Mouse (Mus musculus) ES-Bruce4 (cell line): ENCODE measurements around the gene Gdap1l1. TPM values are rescaled to one million over a fixed set of nuclear protein-coding genes. Genes with fewer than 3 reads are reported as not detected.

Source experiments
- H3K27ac ChIP-seq: 2 replicates; pipeline ENCODE4 v1.5.1; 2012; ENCODE audit warnings: low read length, inconsistent platforms; ENCODE audit not compliant: insufficient read depth
- H3K27me3 ChIP-seq: 2 replicates; pipeline ENCODE4 v1.6.1; 2012; ENCODE audit warnings: mild to moderate bottlenecking, low read length, inconsistent platforms; ENCODE audit not compliant: control insufficient read depth, poor library complexity, insufficient read depth, severe bottlenecking
- H3K36me3 ChIP-seq: 2 replicates; pipeline ENCODE4 v1.6.1; 2012; ENCODE audit warnings: inconsistent platforms, mild to moderate bottlenecking, low read length, moderate library complexity; ENCODE audit not compliant: control insufficient read depth, poor library complexity, insufficient read depth, severe bottlenecking
- H3K4me1 ChIP-seq: one replicate; pipeline ENCODE4 v1.8.1; 2011; ENCODE audit warnings: low read length; ENCODE audit not compliant: control insufficient read depth, insufficient read depth
- H3K4me3 ChIP-seq: 2 replicates; pipeline ENCODE4 v1.5.1; 2011; ENCODE audit warnings: low read depth, mild to moderate bottlenecking, low read length
- H3K9ac ChIP-seq: 2 replicates; pipeline ENCODE4 v1.6.1; 2012; ENCODE audit warnings: low read depth, mild to moderate bottlenecking, inconsistent platforms; ENCODE audit not compliant: poor library complexity, severe bottlenecking
- H3K9me3 ChIP-seq: replicated peaks from 2 replicates; pipeline ENCODE4 v1.6.1; 2012; ENCODE audit warnings: mild to moderate bottlenecking, low read length, inconsistent platforms; ENCODE audit not compliant: control insufficient read depth, poor library complexity, insufficient read depth, severe bottlenecking
- CTCF ChIP-seq: IDR thresholded peaks from one replicate; pipeline ENCODE4 v1.8.1; 2011; ENCODE audit warnings: low read depth, low read length
- EP300 ChIP-seq: IDR thresholded peaks from 2 replicates; pipeline ENCODE4 v1.6.1; 2011; ENCODE audit warnings: low read depth, low read length; ENCODE audit not compliant: insufficient read depth
- POLR2A ChIP-seq: IDR thresholded peaks from one replicate; pipeline ENCODE4 v1.8.1; 2011; ENCODE audit warnings: low read length; ENCODE audit not compliant: insufficient read depth
- polyA plus RNA-seq: library from polyadenylated mRNA; stranded (reverse); fragments of >200 nt; gene quantifications from 2 replicates; pipeline ENCODE4 v1.2.4, GENCODE M21; 2011; ENCODE audit warnings: low read depth; ENCODE audit not compliant: missing spikeins, insufficient read depth, insufficient read length

The Gdap1l1 gene
- polyA plus RNA-seq: 2.4 and 2.7 TPM in 2 replicates

DNA sequence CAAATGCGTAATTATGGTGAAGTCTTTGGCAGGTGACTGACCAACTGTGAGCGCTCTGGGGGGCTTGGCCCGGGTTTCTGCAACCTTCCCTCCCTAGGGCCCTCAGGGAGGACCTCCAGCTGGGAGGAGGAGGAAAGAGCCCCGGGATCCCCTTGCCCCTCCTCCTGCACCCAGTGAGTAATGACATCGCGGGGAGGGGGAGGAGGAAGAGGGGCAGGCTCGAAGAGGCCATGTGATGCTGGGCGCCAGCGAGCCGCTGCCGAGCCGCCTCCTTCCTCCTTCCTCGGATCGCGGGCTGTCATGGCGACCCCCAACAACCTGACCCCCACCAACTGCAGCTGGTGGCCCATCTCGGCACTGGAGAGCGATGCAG, at the start of gene Gdap1l1:
Gene Gdap1l1, plus strand, starts transcription at position 231 of the 373 bp plus-strand sequence.
- Histone ChIP-seq H3K27me3 (no peaks in the 10 kb centered on the region), H3K36me3 (no peaks in the 10 kb centered on the region), H3K9me3 (no peaks in the 10 kb centered on the region), H3K27ac (no peak within 1 kb of the TSS), H3K9ac (no peak within 1 kb of the TSS), H3K4me1 (peaks cover 3% of the 10 kb centered on the region), H3K4me3 (peak within 1 kb of the TSS; percentile 54)
- no peak for TF ChIP-seq EP300
- TF ChIP-seq POLR2A: no peak
- no peak for TF ChIP-seq CTCF

DNA sequence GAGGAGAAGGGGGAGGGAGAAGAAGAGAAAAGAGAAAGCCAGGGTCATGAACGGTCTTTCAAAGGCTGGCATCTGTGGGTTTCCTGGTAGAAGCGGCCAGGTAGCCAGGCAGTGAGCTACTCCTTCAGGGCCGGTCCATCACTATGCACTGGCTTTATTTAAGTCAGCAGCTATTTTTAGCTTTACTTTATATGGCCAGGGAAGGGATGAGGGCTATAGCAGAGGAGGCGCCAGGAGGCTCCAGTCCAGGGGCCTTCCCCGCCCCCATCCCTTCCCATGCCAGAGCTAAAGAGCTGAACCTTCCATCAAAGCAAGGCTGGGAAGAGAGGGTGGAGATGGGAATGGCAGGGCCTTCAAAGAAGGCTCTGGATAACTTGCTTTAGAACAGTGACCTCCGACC, 45.8 kb upstream of the Gdap1l1 start:
- Histone ChIP-seq H3K9ac (no peak overlapping the region), H3K27ac (no peak overlapping the region), H3K4me1 (no peaks in the 10 kb centered on the region), H3K36me3 (no peaks in the 10 kb centered on the region), H3K4me3 (no peak overlapping the region), H3K27me3 (no peaks in the 10 kb centered on the region), H3K9me3 (no peaks in the 10 kb centered on the region)
- TF ChIP-seq CTCF: no peak
- no peak for TF ChIP-seq POLR2A
- TF ChIP-seq EP300: no peak

DNA sequence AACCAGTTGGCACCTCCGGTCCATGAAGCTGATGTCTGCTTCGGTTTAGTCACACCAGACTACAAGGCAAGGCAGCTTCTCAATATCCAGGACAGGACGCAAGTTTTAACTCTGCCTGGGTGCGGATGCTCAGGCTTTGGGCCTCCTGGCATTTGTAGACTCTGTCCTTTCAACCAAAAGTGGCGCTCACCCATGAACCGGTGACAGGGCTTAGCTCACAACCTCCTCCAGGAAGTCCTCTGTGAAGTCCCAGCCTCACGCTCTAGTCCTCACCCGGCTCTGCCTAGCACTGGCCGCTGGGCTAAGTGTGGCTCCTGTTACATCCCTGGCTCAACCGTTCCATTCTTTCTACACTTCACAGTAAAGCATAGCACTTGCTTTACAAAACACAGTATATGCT, 45.0 kb upstream of the Gdap1l1 start:
- H3K27ac ChIP-seq: no peak overlapping the region
- no peaks in the 10 kb centered on the region for H3K36me3 ChIP-seq
- no peaks in the 10 kb centered on the region for H3K27me3 ChIP-seq
- H3K4me1 ChIP-seq: no peaks in the 10 kb centered on the region
- no peaks in the 10 kb centered on the region for H3K9me3 ChIP-seq
- no peak for TF ChIP-seq POLR2A
- TF ChIP-seq CTCF: no peak
- TF ChIP-seq EP300: no peak
- H3K9ac ChIP-seq: no peak overlapping the region
- H3K4me3 ChIP-seq: no peak overlapping the region

DNA sequence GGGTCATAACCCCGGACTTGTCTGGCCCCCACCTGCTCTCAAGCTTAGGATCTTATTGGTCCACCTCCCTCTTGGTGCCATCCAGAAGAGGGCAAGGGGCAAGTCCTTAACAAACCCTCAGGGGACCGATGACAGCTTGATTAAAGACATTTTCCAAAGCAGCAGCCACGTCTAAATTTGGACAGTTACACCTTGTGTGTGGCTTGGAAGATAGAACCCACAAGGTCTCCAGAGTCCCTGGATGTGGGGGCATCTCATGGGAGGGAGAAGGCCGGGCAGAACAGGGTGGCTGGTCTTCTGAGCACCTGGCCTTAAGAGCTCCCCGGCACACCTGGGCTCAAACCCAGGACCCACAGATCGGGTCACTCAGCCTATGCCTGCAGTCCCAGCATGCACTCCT, 44.3 kb upstream of the Gdap1l1 start:
- Histone ChIP-seq H3K36me3 (no peaks in the 10 kb centered on the region), H3K4me1 (no peaks in the 10 kb centered on the region), H3K9me3 (no peaks in the 10 kb centered on the region), H3K9ac (no peak overlapping the region), H3K4me3 (no peak overlapping the region), H3K27me3 (no peaks in the 10 kb centered on the region), H3K27ac (no peak overlapping the region)
- no peak for TF ChIP-seq POLR2A
- TF ChIP-seq CTCF: no peak
- TF ChIP-seq EP300: no peak

DNA sequence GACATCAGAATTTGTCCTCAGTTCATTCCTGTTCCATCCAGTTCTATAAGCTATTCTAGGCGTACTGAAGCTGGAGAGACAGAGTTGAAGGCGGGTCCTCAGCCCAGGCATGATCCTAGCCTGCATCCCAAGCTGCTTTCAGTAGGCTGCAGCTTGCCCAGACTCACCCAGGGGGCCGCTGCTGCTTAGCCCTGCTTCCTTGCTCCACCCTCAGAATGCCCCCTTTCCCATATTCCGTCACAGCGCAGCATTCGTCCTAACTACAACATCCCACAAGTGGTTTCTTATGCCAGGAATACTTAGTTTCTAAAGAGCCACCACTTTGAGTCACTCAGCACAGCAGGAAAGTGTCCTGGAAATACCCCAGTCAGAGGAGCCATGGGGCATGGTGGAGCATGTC, 43.3 kb upstream of the Gdap1l1 start:
- H3K4me3 ChIP-seq: no peak overlapping the region
- no peaks in the 10 kb centered on the region for H3K9me3 ChIP-seq
- H3K36me3 ChIP-seq: no peaks in the 10 kb centered on the region
- no peaks in the 10 kb centered on the region for H3K27me3 ChIP-seq
- H3K9ac ChIP-seq: no peak overlapping the region
- no peaks in the 10 kb centered on the region for H3K4me1 ChIP-seq
- H3K27ac ChIP-seq: no peak overlapping the region
- TF ChIP-seq CTCF: no peak
- TF ChIP-seq EP300: no peak
- no peak for TF ChIP-seq POLR2A

DNA sequence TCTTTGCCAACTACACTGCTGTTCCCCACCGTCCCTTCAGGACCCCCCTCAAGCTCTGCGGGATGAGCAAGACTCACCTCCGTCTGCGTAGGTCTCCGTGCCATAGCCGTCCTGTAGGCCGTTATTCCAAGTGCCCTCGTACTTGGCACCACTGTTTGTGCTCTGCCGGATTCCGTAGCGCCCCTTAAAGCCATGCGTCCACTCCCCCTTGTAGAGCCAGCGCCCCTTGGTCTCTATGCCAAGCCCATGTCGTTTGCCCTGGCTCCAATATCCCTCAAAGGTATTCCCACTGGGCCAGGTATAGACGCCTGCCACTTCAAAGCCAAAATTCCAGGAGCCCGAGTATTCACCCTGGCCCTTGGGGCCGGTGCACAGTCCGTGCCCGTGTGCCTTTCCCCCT, 41.2 kb upstream of the Gdap1l1 start:
- Histone ChIP-seq H3K36me3 (no peaks in the 10 kb centered on the region), H3K9me3 (no peaks in the 10 kb centered on the region), H3K4me3 (no peak overlapping the region), H3K27me3 (no peaks in the 10 kb centered on the region), H3K27ac (no peak overlapping the region), H3K4me1 (no peaks in the 10 kb centered on the region), H3K9ac (no peak overlapping the region)
- no peak for TF ChIP-seq EP300
- TF ChIP-seq CTCF: no peak
- no peak for TF ChIP-seq POLR2A
